Mouse (Mus musculus): ENCODE results near the gene Slc12a8. TPM values are rescaled to one million over a fixed set of nuclear protein-coding genes. Genes with fewer than 3 reads are reported as not detected.
A peak's percentile ranks its signal among the peaks of the same experiment; 100 is the strongest.

The Slc12a8 gene
- polyA plus RNA-seq, 1 experiment from 2014 or later = 0.83 TPM

GRCm38 (mm10) chr16:33545530-33545929, 28.4 kb downstream of the Slc12a8 start:
- Histone ChIP-seq H3K4me1 (no peaks in the 10 kb centered on the region), H3K27me3 (replicated peaks) (no peaks in the 10 kb centered on the region), H3K4me3 (no peak overlapping the region), H3K36me3 (no peaks in the 10 kb centered on the region), H3K9me3 (no peaks in the 10 kb centered on the region), H3K4me2 (no peak overlapping the region), H3K9ac (no peak overlapping the region), H3K27ac (replicated peaks) (no peak overlapping the region)
- 77% methylated on average over 4 of the region's 4 CpGs for WGBS
- ATAC-seq (ENCODE audit: extremely low read depth, insufficient number of reproducible peaks, low FRiP score, low TSS enrichment) = no peak

GRCm38 (mm10) chr16:33553689-33554342, 36.7 kb downstream of the Slc12a8 start:
- no peaks in the 10 kb centered on the region for H3K9me3 ChIP-seq
- 66% methylated on average over 9 of the region's 9 CpGs for WGBS
- 0 out of 2 replicates have a peak, but pooled peaks cover 3% of the 10 kb centered on the region for H3K4me1 ChIP-seq
- ATAC-seq (ENCODE audit: extremely low read depth, insufficient number of reproducible peaks, low FRiP score, low TSS enrichment) = no peak
- no peaks in the 10 kb centered on the region for H3K36me3 ChIP-seq
- no peak overlapping the region for H3K9ac ChIP-seq
- no peaks in the 10 kb centered on the region for H3K27me3 ChIP-seq (replicated peaks)
- H3K4me3 ChIP-seq = no peak overlapping the region
- no peak overlapping the region for H3K27ac ChIP-seq (replicated peaks)
- no peak overlapping the region for H3K4me2 ChIP-seq

- H3K4me1 ChIP-seq = peaks cover 24% of the 10 kb centered on the region
- H3K4me3 ChIP-seq = no peak overlapping the region
- 75% methylated on average over 12 of the region's 12 CpGs for WGBS
- no peaks in the 10 kb centered on the region for H3K36me3 ChIP-seq
- no peak overlapping the region for H3K4me2 ChIP-seq
- H3K27ac ChIP-seq (replicated peaks) = no peak overlapping the region
- no peak overlapping the region for H3K9ac ChIP-seq
- no peaks in the 10 kb centered on the region for H3K27me3 ChIP-seq (replicated peaks)
- no peaks in the 10 kb centered on the region for H3K9me3 ChIP-seq
- no peak for ATAC-seq (ENCODE audit: extremely low read depth, insufficient number of reproducible peaks, low FRiP score, low TSS enrichment)
Measured at GRCm38 (mm10) chr16:33558121-33558520, 41.0 kb downstream of the Slc12a8 start.

GRCm38 (mm10) chr16:33560281-33560680, 43.2 kb downstream of the Slc12a8 start:
- H3K4me3 ChIP-seq = peak overlapping the region; percentile 31
- H3K9me3 ChIP-seq = no peaks in the 10 kb centered on the region
- H3K27me3 ChIP-seq (replicated peaks) = no peaks in the 10 kb centered on the region
- peaks cover 35% of the 10 kb centered on the region for H3K4me1 ChIP-seq
- peak overlapping the region; percentile 57 for H3K27ac ChIP-seq (replicated peaks)
- 2% methylated on average over 6 of the region's 6 CpGs for WGBS
- ATAC-seq (ENCODE audit: extremely low read depth, insufficient number of reproducible peaks, low FRiP score, low TSS enrichment) = peak; percentile 52; the same call in 1 of the 2 replicates
- H3K4me2 ChIP-seq = peak overlapping the region; percentile 53
- peak overlapping the region; percentile 68; the same call in 1 of the 2 replicates for H3K9ac ChIP-seq
- no peaks in the 10 kb centered on the region for H3K36me3 ChIP-seq

- H3K4me2 ChIP-seq = no peak overlapping the region
- 84% methylated on average over 12 of the region's 12 CpGs for WGBS
- H3K27me3 ChIP-seq (replicated peaks) = no peaks in the 10 kb centered on the region
- H3K9me3 ChIP-seq = no peaks in the 10 kb centered on the region
- no peak overlapping the region for H3K9ac ChIP-seq
- no peaks in the 10 kb centered on the region for H3K36me3 ChIP-seq
- no peak overlapping the region for H3K4me3 ChIP-seq
- no peak for ATAC-seq (ENCODE audit: extremely low read depth, insufficient number of reproducible peaks, low FRiP score, low TSS enrichment)
- H3K4me1 ChIP-seq = peaks cover 35% of the 10 kb centered on the region
- peak overlapping the region; percentile 57; the same call in 1 of the 2 replicates for H3K27ac ChIP-seq (replicated peaks)
Measured at GRCm38 (mm10) chr16:33561308-33562009, 44.3 kb downstream of the Slc12a8 start.

- no peak for ATAC-seq (ENCODE audit: extremely low read depth, insufficient number of reproducible peaks, low FRiP score, low TSS enrichment)
- H3K27ac ChIP-seq (replicated peaks) = peak overlapping the region; percentile 85
- H3K36me3 ChIP-seq = no peaks in the 10 kb centered on the region
- H3K9ac ChIP-seq = peak overlapping the region; percentile 53
- H3K4me2 ChIP-seq = peak overlapping the region; percentile 10; the same call in 1 of the 2 replicates
- H3K4me3 ChIP-seq = no peak overlapping the region
- H3K4me1 ChIP-seq = peaks cover 42% of the 10 kb centered on the region
- H3K9me3 ChIP-seq = no peaks in the 10 kb centered on the region
- 48% methylated on average over 12 of the region's 12 CpGs for WGBS
- no peaks in the 10 kb centered on the region for H3K27me3 ChIP-seq (replicated peaks)
Measured at GRCm38 (mm10) chr16:33562874-33563537, 45.9 kb downstream of the Slc12a8 start.

- H3K9me3 ChIP-seq = no peaks in the 10 kb centered on the region
- no peaks in the 10 kb centered on the region for H3K36me3 ChIP-seq
- H3K4me2 ChIP-seq = peak overlapping the region; percentile 10; the same call in 1 of the 2 replicates
- no peak overlapping the region for H3K4me3 ChIP-seq
- H3K9ac ChIP-seq = peak overlapping the region; percentile 53; the same call in 1 of the 2 replicates
- peaks cover 42% of the 10 kb centered on the region for H3K4me1 ChIP-seq
- H3K27me3 ChIP-seq (replicated peaks) = no peaks in the 10 kb centered on the region
- no peak for ATAC-seq (ENCODE audit: extremely low read depth, insufficient number of reproducible peaks, low FRiP score, low TSS enrichment)
- H3K27ac ChIP-seq (replicated peaks) = peak overlapping the region; percentile 85
- 43% methylated on average over 5 of the region's 5 CpGs for WGBS
Measured at GRCm38 (mm10) chr16:33563538-33564013, 46.4 kb downstream of the Slc12a8 start.

- no peak overlapping the region for H3K4me3 ChIP-seq
- H3K9ac ChIP-seq = no peak overlapping the region
- no peak overlapping the region for H3K27ac ChIP-seq (replicated peaks)
- WGBS = 72% methylated on average over 10 of the region's 10 CpGs
- no peaks in the 10 kb centered on the region for H3K36me3 ChIP-seq
- peaks cover 29% of the 10 kb centered on the region for H3K4me1 ChIP-seq
- no peak for ATAC-seq (ENCODE audit: extremely low read depth, insufficient number of reproducible peaks, low FRiP score, low TSS enrichment)
- H3K9me3 ChIP-seq = no peaks in the 10 kb centered on the region
- H3K4me2 ChIP-seq = no peak overlapping the region
- H3K27me3 ChIP-seq (replicated peaks) = no peaks in the 10 kb centered on the region
Measured at GRCm38 (mm10) chr16:33566467-33566866, 49.3 kb downstream of the Slc12a8 start.

GRCm38 (mm10) chr16:33567736-33568135, 50.6 kb downstream of the Slc12a8 start:
- WGBS = 66% methylated on average over 4 of the region's 4 CpGs
- ATAC-seq (ENCODE audit: extremely low read depth, insufficient number of reproducible peaks, low FRiP score, low TSS enrichment) = no peak
- H3K4me2 ChIP-seq = no peak overlapping the region
- H3K9me3 ChIP-seq = no peaks in the 10 kb centered on the region
- H3K27me3 ChIP-seq (replicated peaks) = no peaks in the 10 kb centered on the region
- no peaks in the 10 kb centered on the region for H3K36me3 ChIP-seq
- H3K9ac ChIP-seq = no peak overlapping the region
- peaks cover 24% of the 10 kb centered on the region for H3K4me1 ChIP-seq
- H3K27ac ChIP-seq (replicated peaks) = no peak overlapping the region
- H3K4me3 ChIP-seq = no peak overlapping the region

GRCm38 (mm10) chr16:33568269-33569016, 51.3 kb downstream of the Slc12a8 start:
- H3K27ac ChIP-seq (replicated peaks) = no peak overlapping the region
- H3K9me3 ChIP-seq = no peaks in the 10 kb centered on the region
- 84% methylated on average over 12 of the region's 12 CpGs for WGBS
- H3K36me3 ChIP-seq = no peaks in the 10 kb centered on the region
- H3K4me3 ChIP-seq = no peak overlapping the region
- no peak overlapping the region for H3K4me2 ChIP-seq
- peaks cover 18% of the 10 kb centered on the region for H3K4me1 ChIP-seq
- ATAC-seq (ENCODE audit: extremely low read depth, insufficient number of reproducible peaks, low FRiP score, low TSS enrichment) = no peak
- H3K27me3 ChIP-seq (replicated peaks) = no peaks in the 10 kb centered on the region
- H3K9ac ChIP-seq = no peak overlapping the region

- no peak overlapping the region for H3K4me3 ChIP-seq
- WGBS = 79% methylated on average over 6 of the region's 6 CpGs
- no peak for ATAC-seq (ENCODE audit: extremely low read depth, insufficient number of reproducible peaks, low FRiP score, low TSS enrichment)
- H3K27ac ChIP-seq (replicated peaks) = no peak overlapping the region
- no peaks in the 10 kb centered on the region for H3K36me3 ChIP-seq
- no peaks in the 10 kb centered on the region for H3K27me3 ChIP-seq (replicated peaks)
- H3K9ac ChIP-seq = no peak overlapping the region
- peaks cover 41% of the 10 kb centered on the region for H3K4me1 ChIP-seq
- H3K9me3 ChIP-seq = no peaks in the 10 kb centered on the region
- H3K4me2 ChIP-seq = no peak overlapping the region
Measured at GRCm38 (mm10) chr16:33572646-33573045, 55.5 kb downstream of the Slc12a8 start.

Measured in heart, embryonic 13.5 days (tissue).